Mouse (Mus musculus): ENCODE measurements around the gene Hoxd8.

Hoxd8 gene

DNA sequence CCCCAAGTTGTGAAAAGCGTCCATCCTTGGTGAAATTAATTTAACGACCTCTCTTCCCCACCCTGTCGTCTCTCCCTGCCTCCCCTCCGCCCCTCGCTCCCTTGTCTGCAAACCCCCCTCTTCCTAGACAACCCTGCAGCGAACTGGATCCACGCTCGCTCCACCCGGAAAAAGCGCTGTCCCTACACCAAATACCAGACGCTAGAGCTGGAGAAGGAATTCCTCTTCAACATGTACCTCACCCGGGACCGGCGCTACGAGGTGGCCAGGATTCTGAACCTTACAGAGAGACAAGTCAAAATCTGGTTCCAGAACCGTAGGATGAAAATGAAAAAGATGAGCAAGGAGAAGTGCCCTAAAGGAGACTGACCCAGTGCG, 5.4 kb upstream of the Hoxd8 start:
- DNase-seq = no peak

DNA sequence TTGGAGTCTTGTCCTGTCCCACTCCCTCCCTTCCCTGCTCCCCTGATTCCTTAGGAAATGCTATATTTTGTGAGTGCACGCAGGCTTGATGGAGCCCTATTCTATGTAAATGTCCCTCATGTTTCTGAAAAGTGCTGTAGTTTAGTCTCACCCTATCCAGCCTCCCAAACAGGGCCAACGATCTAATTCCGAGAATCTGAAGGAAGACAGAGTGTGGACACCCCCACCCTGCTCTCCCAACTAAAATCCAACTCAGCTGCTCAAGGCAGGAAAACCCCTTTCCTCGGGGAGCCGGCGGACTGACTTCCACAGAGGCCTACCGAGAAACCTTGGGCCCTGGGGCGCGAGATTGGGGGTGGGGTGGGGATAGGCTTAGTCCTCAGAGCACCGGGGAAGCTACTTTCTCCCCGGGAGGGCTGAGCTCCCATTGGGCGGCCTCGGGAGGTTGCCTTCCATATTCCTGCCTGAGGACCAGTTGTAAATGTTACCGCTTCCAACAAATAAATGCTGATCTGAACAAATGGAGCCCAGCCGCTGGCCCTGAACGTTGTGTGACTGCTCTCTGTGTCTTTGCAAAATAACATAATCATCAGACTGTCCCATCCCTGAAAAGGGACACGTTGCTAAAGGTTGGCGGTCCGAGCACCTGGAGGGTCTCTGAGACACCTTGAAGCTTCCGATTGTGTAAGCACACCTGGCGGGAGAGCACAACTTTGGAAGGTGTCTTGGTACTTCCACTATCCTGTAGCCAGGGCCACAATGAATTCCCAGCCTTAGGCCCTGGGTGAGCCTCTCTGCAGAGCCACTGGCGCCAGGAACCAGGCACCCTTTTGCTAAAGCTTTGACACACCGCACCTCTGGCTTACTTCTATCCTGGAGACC, 4.5 kb upstream of the Hoxd8 start:
- peak in 1 of 2 experiments; percentile 19 for DNase-seq

DNA sequence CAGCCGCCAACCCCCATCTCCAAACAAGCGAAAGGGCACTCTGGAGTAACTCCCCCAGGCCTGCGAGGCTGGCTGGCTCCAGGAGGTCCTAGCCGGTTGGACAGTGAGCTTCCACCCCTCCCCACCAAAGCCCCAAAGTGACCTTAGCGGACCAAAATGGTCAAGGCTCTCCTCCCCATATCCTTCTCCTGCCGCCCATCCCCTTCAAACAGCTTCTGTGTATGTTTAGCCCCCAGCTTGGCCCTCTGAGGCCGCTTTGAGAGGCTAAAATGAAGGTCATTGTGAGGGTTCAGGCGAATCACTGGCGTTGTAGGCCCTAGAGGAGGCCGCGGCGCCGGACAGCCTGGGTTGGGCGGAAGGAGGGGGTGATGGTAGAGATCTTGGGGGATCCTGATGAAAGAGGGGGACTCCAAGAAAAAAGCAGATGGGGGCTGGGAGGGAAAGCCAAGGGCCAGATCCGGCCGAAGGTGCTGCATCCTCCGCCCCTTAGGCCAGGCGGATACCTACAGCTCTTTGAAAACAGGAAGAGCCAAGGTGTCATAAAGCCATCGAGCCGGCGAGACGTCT, 3.8 kb upstream of the Hoxd8 start:
- no peak for DNase-seq

DNA sequence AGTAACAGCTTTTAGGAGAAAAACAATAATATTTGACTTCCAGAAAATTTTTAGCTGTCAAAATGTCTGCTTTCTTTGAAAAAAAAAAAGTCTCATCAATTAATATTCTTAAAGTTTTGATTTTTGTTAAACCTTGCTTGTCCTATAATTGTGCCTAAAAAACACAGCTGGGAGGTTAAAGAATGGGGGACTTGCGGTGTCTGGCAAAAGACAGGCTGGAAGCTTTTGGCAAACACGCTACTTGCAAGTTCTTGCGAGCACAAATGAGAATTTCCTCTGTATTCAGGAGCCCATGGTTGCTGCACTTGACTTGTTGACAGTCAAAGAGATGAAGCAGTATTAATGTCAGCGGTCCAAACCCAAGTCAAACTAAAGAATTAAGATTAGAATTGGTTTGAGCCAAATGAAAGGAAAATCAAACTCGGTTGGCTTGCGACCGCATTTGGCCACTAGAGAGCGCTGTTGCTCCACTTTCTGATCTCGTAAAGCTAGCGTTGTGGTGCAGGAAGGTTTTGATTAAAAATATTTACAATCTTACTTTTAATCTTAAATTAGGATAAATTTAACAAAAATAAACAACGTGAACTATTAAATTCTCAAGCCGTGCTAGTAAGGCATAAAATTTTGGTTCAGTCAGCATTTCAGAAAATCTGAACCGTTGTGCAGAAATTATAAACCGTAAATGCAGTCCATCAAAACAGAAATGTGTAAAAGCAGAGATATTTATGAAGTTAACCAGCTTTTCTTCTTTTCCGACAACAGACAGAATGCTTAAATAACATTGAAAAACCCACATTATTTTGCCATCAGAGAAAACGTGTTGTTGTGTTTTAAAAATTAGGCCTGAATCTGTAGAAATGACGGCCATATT, 2.2 kb upstream of the Hoxd8 start:
- DNase-seq = peak; percentile 79

DNA sequence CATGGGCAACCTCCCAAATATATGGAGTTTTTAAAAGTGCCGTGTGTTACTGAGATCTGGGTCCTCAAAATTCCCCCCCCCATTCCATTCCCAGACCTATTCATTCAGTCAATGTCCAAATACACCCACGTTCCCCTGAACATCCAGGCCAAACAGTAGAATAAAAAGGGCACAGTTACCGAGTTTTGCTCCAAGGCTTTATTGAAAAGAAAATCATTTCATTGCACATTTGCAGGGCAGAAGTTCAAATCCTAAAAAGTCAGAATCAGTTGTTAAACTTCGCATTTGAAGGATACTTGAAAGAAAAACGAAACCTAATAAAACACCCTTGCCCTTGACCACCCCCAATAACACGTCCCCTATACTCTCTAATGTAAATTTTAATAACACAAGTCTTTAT, 1.6 kb upstream of the Hoxd8 start:
- no peak for DNase-seq

DNA sequence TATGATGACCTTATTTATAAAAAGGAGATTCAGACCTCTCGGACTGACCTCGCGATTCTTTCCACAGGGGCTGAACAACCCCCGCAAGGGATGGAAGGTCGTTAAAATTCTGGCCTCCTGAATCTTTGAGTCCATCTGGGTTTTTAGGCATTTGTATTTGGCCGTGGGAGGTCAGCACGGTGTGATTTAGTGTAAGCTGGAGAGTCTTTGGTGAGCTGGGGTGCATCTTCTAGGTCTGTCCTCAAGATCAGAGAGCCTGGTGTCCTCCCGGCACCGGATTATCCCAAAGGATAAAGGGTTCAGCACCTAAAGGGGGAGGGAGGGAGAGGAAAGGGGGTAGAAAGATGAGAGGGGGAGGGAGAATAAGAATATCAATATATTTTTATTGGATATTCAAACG, 1.1 kb upstream of the Hoxd8 start:
- no peak for DNase-seq

DNA sequence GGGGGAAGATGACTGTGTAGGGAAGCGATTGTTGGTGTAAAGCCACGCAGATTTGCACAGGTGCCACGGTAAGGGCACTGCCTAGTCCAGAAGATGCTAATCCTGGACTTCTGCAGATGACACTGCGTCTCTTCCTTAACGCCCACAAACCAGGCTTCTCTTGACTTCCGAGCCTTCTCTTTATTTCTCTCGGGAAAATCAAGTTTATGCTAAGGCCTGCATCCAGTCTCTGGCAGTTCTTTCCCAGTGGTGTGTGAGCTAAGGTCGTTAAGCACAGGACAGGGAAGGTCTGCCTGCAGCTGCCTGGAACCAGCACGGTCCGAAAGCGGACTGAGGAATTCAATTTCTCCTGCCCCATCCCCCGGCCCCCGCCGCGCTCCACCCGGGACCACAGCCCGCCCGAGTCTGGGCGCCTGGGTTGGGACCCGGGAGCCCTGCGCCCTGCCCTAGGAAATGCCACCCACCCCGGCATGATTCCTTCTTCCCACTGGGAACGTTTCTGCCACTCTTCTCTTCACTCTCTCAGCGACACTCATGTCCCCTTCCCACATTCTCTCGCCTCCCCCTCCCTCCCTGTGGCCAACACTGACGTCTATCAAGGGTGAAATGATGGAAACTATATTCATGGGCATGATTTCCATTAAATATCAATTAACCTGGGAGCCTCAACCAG, 559 bp upstream of the Hoxd8 start:
- no peak for DNase-seq

DNA sequence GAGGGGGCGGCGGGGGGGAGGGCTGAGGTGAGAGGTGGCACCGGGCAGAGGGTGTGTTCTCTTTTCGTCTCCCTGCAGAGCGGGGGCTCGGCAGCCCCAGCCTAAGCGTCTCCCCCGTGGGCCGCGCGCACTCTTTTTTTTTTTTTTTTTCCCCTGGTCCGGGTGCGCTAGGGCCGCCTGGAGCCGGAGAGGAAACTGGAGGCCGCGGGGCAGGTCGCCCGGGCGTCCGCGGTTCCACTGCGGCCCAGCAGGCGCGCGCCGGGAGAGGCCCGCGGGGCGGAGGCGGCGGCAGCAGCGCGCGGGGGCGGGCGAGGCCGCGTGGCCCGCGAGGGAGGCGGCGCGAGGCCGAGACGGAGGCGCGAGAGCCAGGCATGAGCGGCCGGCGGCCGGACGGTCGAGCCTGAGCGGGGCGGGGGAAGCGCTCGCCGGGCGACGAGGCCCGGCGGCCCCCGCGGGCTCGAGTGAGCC, 618 bp downstream of the Hoxd8 start:
- peak in 1 of 2 experiments; percentile 18 for DNase-seq

DNA sequence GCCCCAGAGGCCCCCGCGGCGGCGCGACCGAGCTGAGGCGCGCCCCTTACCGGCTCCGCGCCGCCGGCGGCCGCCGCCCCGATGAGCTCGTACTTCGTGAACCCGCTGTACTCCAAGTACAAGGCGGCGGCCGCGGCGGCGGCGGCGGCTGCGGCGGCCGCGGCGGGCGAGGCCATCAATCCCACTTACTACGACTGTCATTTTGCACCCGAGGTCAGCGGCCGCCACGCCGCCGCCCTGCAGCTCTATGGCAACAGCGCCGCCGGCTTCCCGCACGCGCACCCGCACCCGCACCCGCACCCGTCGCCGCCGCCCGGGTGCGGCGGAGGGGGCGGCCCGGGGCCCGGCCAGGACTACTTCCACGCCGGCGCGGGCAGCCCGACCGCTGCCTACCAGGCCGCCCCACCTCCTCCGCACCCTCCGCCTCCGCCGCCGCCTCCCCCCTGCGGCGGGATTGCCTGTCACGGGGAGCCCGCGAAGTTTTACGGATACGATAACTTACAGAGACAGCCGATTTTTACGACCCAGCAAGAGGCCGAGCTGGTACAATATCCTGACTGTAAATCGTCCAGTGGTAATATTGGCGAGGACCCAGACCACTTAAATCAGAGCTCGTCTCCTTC, 1.2 kb downstream of the Hoxd8 start:
- DNase-seq = peak in 1 of 2 experiments; percentile 31

DNA sequence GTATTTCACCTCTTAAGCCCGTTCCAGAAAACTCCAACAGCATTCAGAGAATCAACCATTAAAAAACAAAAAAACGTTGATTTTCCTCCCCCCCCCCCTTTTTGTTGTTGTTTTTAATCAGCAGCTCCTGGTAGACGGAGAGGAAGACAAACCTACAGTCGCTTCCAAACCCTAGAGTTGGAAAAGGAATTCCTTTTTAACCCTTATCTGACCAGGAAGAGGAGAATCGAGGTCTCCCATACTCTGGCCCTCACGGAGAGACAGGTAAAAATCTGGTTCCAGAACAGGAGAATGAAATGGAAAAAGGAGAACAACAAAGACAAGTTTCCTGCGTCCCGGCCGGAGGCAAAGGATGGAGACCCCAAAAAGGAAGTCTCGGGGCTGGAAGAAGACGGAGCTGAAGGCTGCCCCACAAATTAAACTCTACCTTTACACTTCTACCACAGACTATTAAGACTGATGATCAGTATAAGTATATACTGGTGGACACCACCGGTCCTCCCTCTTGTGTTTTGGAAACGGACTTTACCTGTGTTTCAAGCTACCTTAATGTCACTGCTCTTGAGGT, 2.1 kb downstream of the Hoxd8 start:
- DNase-seq = no peak

DNA sequence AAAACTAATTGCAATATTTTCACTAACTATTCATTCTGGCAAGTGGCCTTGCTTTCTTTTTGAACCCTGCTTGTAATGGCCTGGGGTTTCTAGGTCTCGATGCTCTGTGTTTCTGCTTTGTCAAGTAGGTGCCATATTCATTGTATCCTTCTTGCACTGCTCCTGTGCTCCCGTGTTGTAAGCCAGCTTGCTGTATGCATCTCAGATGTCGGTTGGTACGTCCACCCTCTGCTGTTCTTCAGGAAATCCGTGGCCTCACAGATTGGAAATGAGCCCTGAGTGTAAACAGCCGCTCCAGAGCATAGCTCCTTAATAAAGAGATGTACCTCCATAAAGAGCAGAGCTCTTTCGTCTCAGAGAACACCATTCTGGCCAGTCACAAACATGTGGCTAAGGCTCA, 3.2 kb downstream of the Hoxd8 start:
- DNase-seq = no peak

DNA sequence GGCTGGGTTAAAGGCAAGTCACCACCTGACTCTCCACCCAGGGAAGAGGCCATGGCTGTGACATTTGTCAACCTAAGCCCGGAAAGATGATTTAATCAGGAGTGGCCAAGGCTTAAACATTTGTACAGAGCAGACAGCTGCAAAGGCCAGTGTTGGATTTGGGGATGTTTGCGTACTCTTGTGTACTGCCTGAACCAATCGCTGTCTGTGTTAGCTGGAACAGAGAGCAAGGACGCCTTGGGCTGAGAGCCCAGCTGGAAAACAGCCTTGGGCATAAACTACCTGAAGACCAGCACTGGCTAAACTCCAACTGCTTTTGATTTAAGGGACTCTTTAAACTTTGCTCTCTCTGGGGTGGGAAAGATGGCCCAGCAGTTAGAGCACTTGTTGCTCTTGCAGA, 4.3 kb downstream of the Hoxd8 start:
- DNase-seq = no peak

DNA sequence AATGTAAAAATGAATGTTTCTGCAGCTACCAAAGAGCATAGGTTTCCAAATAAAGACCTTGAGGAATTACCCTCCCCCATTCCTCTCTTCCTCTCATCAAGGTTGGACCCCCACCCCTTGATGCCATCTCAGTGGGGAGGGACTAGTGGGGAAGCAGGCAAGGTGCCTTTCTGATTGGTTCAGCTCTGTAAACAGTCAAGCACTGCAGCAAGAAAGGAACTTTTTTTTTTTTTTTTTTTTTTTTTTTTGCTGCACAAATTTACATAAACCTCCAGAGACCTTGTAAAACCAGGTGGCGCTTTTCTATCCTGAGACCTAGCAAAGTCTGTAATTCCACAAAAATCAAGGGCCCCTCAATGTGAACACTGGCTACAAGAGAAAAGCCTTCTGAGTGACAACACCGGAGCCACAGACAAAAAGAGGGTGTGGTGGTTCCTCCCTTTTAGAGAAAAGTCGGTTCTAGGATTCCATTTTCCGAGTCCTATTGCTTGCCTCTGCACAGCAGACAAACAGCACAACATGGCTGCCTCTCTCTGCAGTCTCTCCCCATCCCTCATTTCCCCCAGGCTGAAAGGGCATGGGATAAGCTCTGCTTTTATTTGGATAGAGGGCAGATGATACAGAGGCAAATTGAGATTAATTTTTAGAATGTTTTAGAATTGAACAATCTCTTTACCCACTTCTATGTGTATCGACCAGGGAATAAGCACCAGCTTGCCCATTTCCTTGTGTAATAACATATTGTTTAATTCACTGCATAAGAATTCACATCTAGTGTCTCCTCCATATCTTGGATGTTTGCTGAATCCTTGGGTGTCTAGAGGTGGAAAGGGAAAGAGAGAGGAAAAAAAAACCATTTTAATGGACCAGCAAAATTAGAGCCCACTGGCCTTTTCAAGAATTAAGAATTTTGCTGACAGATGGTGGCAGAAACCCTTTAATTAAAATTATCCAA, 5.3 kb downstream of the Hoxd8 start:
- no peak for DNase-seq

DNA sequence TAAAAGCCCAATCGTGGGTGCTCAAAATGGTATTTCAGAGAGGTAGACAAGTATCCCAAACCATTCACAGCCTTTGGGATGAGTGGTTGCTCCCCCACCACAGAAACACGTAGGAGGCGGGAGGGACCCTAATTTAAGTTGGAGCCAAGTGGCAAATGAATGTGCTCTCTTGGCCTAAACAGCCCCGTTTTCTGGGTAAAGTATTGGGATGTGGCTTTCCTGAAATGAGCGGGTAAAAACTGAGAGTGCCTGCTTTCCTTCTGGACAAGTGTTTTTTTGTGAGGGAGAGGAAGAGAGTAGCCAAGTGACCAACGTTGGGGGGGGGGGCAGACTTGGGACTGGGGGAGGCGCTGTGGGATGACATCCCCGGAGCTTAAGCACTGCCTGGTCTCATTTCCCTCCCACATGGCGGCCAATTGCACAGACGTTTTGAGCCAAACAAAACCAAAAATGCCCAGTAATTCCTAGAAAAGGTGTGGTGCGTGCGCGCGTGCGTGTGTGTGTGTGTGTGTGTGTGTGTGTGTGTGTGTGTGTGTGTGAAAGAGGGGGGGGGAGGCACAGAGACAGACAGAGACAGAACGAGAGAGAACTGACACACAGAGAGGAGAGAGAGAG, 6.6 kb downstream of the Hoxd8 start:
- DNase-seq = no peak

DNA sequence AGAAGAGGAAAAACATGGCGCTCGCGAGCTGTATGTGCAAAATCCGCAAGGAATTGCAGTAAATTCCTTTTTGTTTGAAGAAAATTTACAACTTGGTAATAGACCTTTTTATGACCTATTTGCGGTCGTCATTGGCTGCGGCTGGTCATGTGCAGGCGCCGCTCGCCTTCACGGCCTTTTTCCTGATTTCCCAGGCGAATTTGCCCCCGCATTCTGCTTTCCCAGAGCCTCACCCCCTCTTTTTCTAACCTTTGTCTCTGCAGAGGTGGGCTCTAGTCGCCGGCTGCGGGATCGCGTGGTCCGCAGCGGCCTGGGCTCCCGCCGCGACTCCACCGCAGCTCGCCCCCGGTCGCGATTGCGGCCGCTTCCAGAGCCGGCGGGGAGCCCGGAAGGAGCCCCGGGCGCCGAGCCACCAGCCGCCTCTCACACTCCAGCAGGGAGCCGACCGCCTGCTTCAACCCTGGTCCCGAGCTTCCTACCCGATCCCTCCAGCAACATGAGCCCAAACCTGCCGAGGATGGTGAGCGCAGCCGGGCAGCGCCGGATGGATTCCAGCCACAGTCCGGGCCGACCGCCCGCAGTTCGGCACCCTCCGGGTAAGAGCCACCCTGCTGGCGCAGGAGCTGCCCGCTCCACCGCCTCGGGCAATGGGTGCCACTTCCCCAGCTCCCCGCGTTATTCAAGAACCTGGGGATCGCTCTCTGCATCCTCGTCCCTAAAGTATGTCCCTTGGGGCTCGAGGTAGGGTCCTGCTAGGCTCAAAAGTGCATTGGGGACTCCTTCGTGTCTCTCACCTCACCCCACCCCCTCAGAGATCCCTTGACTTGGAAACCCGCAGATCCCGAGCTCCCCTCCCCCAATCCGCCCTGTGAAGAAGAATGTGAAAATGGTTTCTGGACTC, 7.6 kb downstream of the Hoxd8 start, which contains the start of the genes Hoxd3 and Hoxd4:
TSS of gene Hoxd3 (plus strand) at position 207 of the 901 bp plus-strand sequence.
TSS of gene Hoxd4 (plus strand) at position 209 of the 901 bp plus-strand sequence.
- DNase-seq = no peak

DNA sequence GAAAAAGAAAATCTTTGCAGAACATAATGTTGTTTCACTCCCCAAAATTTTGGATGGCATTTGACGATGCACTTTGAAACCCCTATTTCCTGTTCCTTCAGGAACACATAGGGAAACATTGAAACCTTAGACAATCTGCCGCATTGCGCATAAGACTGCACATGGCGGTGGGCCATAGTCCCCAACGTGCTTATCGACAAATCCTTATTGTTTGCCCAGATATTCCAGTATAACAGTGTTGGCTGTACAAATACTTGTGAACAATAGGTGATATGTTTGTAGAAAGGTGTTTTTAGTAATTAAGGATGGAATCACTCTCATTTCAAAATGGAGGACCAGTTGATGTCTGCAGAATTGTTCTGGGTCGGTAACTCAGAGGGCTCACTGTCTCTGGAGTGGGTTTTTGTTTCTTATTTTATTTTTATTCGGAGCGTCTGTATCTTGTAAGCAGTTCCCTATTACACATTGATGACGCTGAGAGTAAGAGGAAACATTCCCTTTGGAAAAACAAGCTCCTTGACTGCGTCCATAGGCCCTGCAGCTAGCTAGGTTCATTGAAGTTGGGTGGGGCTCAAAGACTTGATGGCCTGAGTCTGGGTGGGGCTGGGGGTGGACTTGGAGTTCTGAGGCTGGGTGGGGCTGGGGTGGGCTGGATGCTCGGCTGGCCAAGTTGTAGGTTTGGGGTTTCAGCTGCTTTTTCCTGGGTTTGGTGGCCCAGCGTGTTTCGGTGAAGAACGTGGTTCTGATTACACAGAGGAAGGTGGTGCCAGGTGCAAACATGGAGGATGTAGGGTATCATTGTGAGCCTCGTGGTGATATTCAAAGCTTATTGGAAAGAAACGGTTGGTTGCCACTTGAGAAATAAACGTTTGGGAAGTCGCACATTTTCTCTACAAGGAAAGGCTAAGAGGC, 9.1 kb downstream of the Hoxd8 start:
- DNase-seq = no peak

DNA sequence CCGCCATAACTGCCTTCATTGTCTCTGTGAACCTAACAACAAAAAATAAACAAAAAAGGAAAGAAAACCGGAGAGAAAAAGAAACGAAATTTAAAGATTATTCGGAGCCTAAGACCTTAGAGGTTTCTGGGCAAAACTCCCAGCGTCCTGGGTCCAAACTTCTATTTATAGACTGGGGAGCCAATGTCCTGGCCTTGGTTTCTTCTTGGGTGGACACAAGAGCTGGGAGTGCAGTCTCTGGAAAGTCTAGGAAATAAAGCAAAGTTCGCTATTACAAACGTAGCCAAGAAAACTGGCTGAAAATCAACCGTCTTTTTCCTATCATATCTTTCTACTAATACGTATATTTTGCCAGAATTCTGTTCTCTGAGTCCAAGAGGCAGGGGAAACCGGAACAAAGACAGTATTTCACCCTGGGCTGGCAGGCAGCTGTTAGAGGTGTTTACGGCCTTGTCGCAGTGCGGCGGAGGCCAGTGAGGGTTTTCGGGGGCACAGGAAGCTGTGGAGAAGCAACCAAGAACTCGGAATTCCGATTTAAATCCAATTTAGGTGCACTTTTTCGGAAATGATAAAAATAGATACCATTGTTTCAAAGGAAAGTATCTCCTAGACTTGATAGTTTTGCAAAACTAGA, 9.9 kb downstream of the Hoxd8 start:
- no peak for DNase-seq

DNA sequence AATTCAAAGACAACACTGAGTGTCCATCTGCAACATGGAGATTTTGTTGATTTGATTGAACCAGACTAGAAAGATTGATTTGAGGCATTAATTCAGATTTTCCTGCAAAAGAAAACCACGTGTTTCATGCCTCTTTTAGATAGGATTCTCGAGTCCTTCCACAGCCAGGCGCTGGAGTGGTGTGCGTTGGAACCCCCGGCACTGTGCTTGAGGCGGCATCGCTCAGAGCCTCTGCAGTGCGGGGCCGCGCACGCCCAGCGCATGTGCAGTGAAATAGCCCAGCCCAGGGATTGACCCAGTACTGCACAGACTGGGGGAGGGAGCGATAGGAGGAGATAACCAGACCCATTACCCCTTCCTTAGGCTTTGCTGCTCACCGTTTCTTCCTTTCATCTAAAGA, 10.5 kb downstream of the Hoxd8 start:
- DNase-seq = no peak
